Mouse (Mus musculus) midbrain, embryonic 12.5 days (tissue): Measurements from ENCODE around the gene Tet3. TPM values are rescaled to one million over a fixed set of nuclear protein-coding genes. Genes with fewer than 3 reads are reported as not detected.

Experiments
- ATAC-seq: fragments of 200-750 bp; cut with Nextera tagmentation; 2 replicates; pipeline ENCODE4 v1.8.0; 2017; ENCODE audit warnings: low read depth, moderate TSS enrichment, moderate library complexity; ENCODE audit not compliant: low FRiP score
- H3K27ac ChIP-seq: fragments of 300-500 bp; sonication (generic); replicated peaks from 2 replicates; pipeline ENCODE4 v1.5.1; 2016; ENCODE audit warnings: mild to moderate bottlenecking
- H3K27me3 ChIP-seq: fragments of 300-500 bp; sonication (generic); 2 replicates; pipeline ENCODE4 v1.6.1; 2016; ENCODE audit warnings: mild to moderate bottlenecking
- H3K36me3 ChIP-seq: fragments of 300-500 bp; sonication (generic); 2 replicates; pipeline ENCODE4 v1.6.1; 2016
- H3K4me1 ChIP-seq: fragments of 300-500 bp; sonication (generic); 2 replicates; pipeline ENCODE4 v1.6.1; 2016
- H3K4me2 ChIP-seq: fragments of 300-500 bp; sonication (generic); replicated peaks from 2 replicates; pipeline ENCODE4 v1.6.1; 2016; ENCODE audit warnings: mild to moderate bottlenecking, moderate library complexity
- H3K4me3 ChIP-seq: fragments of 300-500 bp; sonication (generic); 2 replicates; pipeline ENCODE4 v1.5.1; 2016; ENCODE audit warnings: mild to moderate bottlenecking
- H3K9ac ChIP-seq: fragments of 300-500 bp; sonication (generic); replicated peaks from 2 replicates; pipeline ENCODE4 v1.6.1; 2016; ENCODE audit warnings: mild to moderate bottlenecking, moderate library complexity
- H3K9me3 ChIP-seq: fragments of 300-500 bp; sonication (generic); 2 replicates; pipeline ENCODE4 v1.6.1; 2016; ENCODE audit warnings: mild to moderate bottlenecking
- WGBS: fragments of 180-500 bp; shearing (Covaris S2); methylation state at CpG from one replicate; pipeline ENCODE4 v1.1.7; 2016; 5-methylcytosine and 5-hydroxymethylcytosine counted together
- polyA plus RNA-seq: library from polyadenylated mRNA; unstranded; fragments of >200 nt; fragmentation: Nextera tagmentation; extraction: Ambion mirVana; gene quantifications from 2 replicates; pipeline ENCODE4 v1.2.1, GENCODE M21; 2016

The Tet3 gene
- 65.0 and 70.2 TPM in 2 replicates for polyA plus RNA-seq

- Histone ChIP-seq H3K9me3 (no peaks in the 10 kb centered on the region), H3K27ac (no peak within 1 kb of the TSS), H3K4me2 (no peak within 1 kb of the TSS), H3K27me3 (peaks cover 8% of the 10 kb centered on the region; the same call in 1 of the 2 replicates), H3K36me3 (no peaks in the 10 kb centered on the region), H3K9ac (no peak within 1 kb of the TSS), H3K4me1 (peaks cover 25% of the 10 kb centered on the region), H3K4me3 (no peak within 1 kb of the TSS)
- 87% methylated on average over 4 of the region's 4 CpGs for WGBS
- ATAC-seq: no peak
These were observed at the start of gene Tet3 for GRCm38 (mm10) chr6:83459034-83459644. Gene Tet3, minus strand, starts transcription at chr6:83459084.

GRCm38 (mm10) chr6:83507168-83507546 lies 48.3 kb upstream of the Tet3 start:
- peak overlapping the region; percentile 88 for H3K9ac ChIP-seq
- 31% methylated on average over 6 of the region's 6 CpGs for WGBS
- H3K9me3 ChIP-seq: no peaks in the 10 kb centered on the region
- peak overlapping the region; percentile 64 for H3K4me2 ChIP-seq
- peaks cover 13% of the 10 kb centered on the region for H3K4me1 ChIP-seq
- H3K27ac ChIP-seq: peak overlapping the region; percentile 91; the same call in 1 of the 2 replicates
- H3K4me3 ChIP-seq: peak overlapping the region; percentile 88
- no peaks in the 10 kb centered on the region for H3K36me3 ChIP-seq
- no peak; the same call in 1 of the 2 replicates for ATAC-seq
- H3K27me3 ChIP-seq: no peaks in the 10 kb centered on the region

- H3K36me3 ChIP-seq: no peaks in the 10 kb centered on the region
- peak within 1 kb of the TSS; percentile 91 for H3K27ac ChIP-seq
- no peaks in the 10 kb centered on the region for H3K27me3 ChIP-seq
- ATAC-seq: peak; percentile 99
- peak within 1 kb of the TSS; percentile 64 for H3K4me2 ChIP-seq
- under 1% methylated on average over 54 of the region's 54 CpGs for WGBS
- H3K4me3 ChIP-seq: peak within 1 kb of the TSS; percentile 88
- H3K9ac ChIP-seq: peak within 1 kb of the TSS; percentile 88
- H3K4me1 ChIP-seq: peaks cover 13% of the 10 kb centered on the region
- H3K9me3 ChIP-seq: no peaks in the 10 kb centered on the region
These were observed 47.6 kb upstream of the Tet3 start, which contains the start of gene Dguok for GRCm38 (mm10) chr6:83506258-83507167. Gene Dguok, minus strand, starts transcription at chr6:83506969.

GRCm38 (mm10) chr6:83505554-83505953 lies 46.7 kb upstream of the Tet3 start:
- Histone ChIP-seq H3K27ac (no peak overlapping the region), H3K9ac (0 out of 2 replicates have a peak overlapping the region, but pooled peaks have one; percentile 88), H3K9me3 (no peaks in the 10 kb centered on the region), H3K4me3 (peak overlapping the region; percentile 88; the same call in 1 of the 2 replicates), H3K27me3 (no peaks in the 10 kb centered on the region), H3K36me3 (peaks cover under 1% of the 10 kb centered on the region; the same call in 1 of the 2 replicates), H3K4me2 (peak overlapping the region; percentile 64), H3K4me1 (peaks cover 13% of the 10 kb centered on the region)
- no peak for ATAC-seq
- 93% methylated on average over 4 of the region's 4 CpGs for WGBS

GRCm38 (mm10) chr6:83503361-83503760 lies 44.5 kb upstream of the Tet3 start:
- no peak overlapping the region for H3K4me3 ChIP-seq
- no peak for ATAC-seq
- H3K9me3 ChIP-seq: no peaks in the 10 kb centered on the region
- peaks cover 13% of the 10 kb centered on the region for H3K4me1 ChIP-seq
- no peak overlapping the region for H3K27ac ChIP-seq
- H3K36me3 ChIP-seq: peaks cover 4% of the 10 kb centered on the region; the same call in 1 of the 2 replicates
- no peaks in the 10 kb centered on the region for H3K27me3 ChIP-seq
- no peak overlapping the region for H3K4me2 ChIP-seq
- 81% methylated on average over 3 of the region's 3 CpGs for WGBS
- no peak overlapping the region for H3K9ac ChIP-seq

- Histone ChIP-seq H3K27me3 (no peaks in the 10 kb centered on the region), H3K27ac (no peak overlapping the region), H3K4me1 (peaks cover 13% of the 10 kb centered on the region), H3K4me2 (no peak overlapping the region), H3K9me3 (no peaks in the 10 kb centered on the region), H3K9ac (no peak overlapping the region), H3K4me3 (no peak overlapping the region), H3K36me3 (peaks cover 4% of the 10 kb centered on the region; the same call in 1 of the 2 replicates)
- ATAC-seq: no peak
- WGBS: 93% methylated on average over 3 of the region's 3 CpGs
These were observed 43.8 kb upstream of the Tet3 start for GRCm38 (mm10) chr6:83502656-83503055.

GRCm38 (mm10) chr6:83501524-83502310 lies 42.8 kb upstream of the Tet3 start:
- Histone ChIP-seq H3K27ac (no peak overlapping the region), H3K36me3 (peaks cover 5% of the 10 kb centered on the region; the same call in 1 of the 2 replicates), H3K27me3 (no peaks in the 10 kb centered on the region), H3K9ac (no peak overlapping the region), H3K4me1 (peaks cover 11% of the 10 kb centered on the region), H3K4me2 (no peak overlapping the region), H3K9me3 (no peaks in the 10 kb centered on the region), H3K4me3 (no peak overlapping the region)
- ATAC-seq: no peak
- 69% methylated on average over 9 of the region's 9 CpGs for WGBS

GRCm38 (mm10) chr6:83500462-83500861 lies 41.6 kb upstream of the Tet3 start:
- WGBS: 68% methylated on average over 3 of the region's 3 CpGs
- Histone ChIP-seq H3K36me3 (peaks cover 17% of the 10 kb centered on the region; the same call in 1 of the 2 replicates), H3K4me2 (no peak overlapping the region), H3K27ac (no peak overlapping the region), H3K4me1 (peaks cover 4% of the 10 kb centered on the region; the same call in 1 of the 2 replicates), H3K9me3 (no peaks in the 10 kb centered on the region), H3K9ac (no peak overlapping the region), H3K4me3 (no peak overlapping the region), H3K27me3 (no peaks in the 10 kb centered on the region)
- no peak for ATAC-seq

GRCm38 (mm10) chr6:83499078-83499477 lies 40.2 kb upstream of the Tet3 start:
- no peaks in the 10 kb centered on the region for H3K9me3 ChIP-seq
- H3K4me2 ChIP-seq: no peak overlapping the region
- no peak for ATAC-seq
- H3K9ac ChIP-seq: no peak overlapping the region
- no peak overlapping the region for H3K4me3 ChIP-seq
- H3K4me1 ChIP-seq: no peaks in the 10 kb centered on the region
- H3K27ac ChIP-seq: no peak overlapping the region
- no peaks in the 10 kb centered on the region for H3K27me3 ChIP-seq
- H3K36me3 ChIP-seq: peaks cover 18% of the 10 kb centered on the region; the same call in 1 of the 2 replicates
- 95% methylated on average over 10 of the region's 10 CpGs for WGBS

GRCm38 (mm10) chr6:83496753-83497710 lies 38.1 kb upstream of the Tet3 start:
- H3K36me3 ChIP-seq: peaks cover 30% of the 10 kb centered on the region
- no peak overlapping the region for H3K9ac ChIP-seq
- H3K27me3 ChIP-seq: no peaks in the 10 kb centered on the region
- H3K9me3 ChIP-seq: no peaks in the 10 kb centered on the region
- no peak overlapping the region for H3K27ac ChIP-seq
- no peak overlapping the region for H3K4me2 ChIP-seq
- 91% methylated on average over 22 of the region's 22 CpGs for WGBS
- H3K4me1 ChIP-seq: no peaks in the 10 kb centered on the region
- no peak overlapping the region for H3K4me3 ChIP-seq
- no peak for ATAC-seq
